10 mouse cellular contexts compared by ENCODE assay signal in genomic region chr2:127501061-127501460, GRCm38 (mm10). TPM values are rescaled to one million over a fixed set of nuclear protein-coding genes. Genes with fewer than 3 reads are reported as not detected.
DNase-seq lines count a peak whose midpoint lies in the region; ATAC-seq lines count a peak whose summit lies in the region.
"Had no signal": no experiment of that assay in that cellular context is flagged by ENCODE, and none has a peak within 500 bp of the region (broad histone marks: within the 10 kb centered on the region; RNA-seq: fewer than 3 reads in every experiment).

No protein-coding gene starts in this region.

- H3K27me3 ChIP-seq in hindbrain, embryonic 11.5 days (ENCODE audit: control insufficient read depth, insufficient read depth, low read length), result no peaks in the 10 kb centered on the region; the same call in 1 of the 2 replicates
- H3K27me3 ChIP-seq in hindbrain, embryonic 14.5 days (ENCODE audit: control insufficient read depth, insufficient read depth, low read length), result no peaks in the 10 kb centered on the region
- H3K27me3 ChIP-seq in forebrain, embryonic 13.5 days, result no peaks in the 10 kb centered on the region

- 63% methylated on average over 7 of the region's 7 CpGs for WGBS in hindbrain, embryonic 11.5 days
- WGBS in hindbrain, embryonic 14.5 days, result 64% methylated on average over 7 of the region's 7 CpGs
- 59% methylated on average over 7 of the region's 7 CpGs for WGBS in forebrain, embryonic 13.5 days

- no peak overlapping the region for H3K9ac ChIP-seq in hindbrain, embryonic 11.5 days (ENCODE audit: low read depth, low read length)
- no peak overlapping the region for H3K9ac ChIP-seq in hindbrain, embryonic 14.5 days
- H3K9ac ChIP-seq in forebrain, embryonic 13.5 days, result no peak overlapping the region
- H3K9ac ChIP-seq: embryonic facial prominence, embryonic 13.5 days; limb, embryonic 15.5 days had no signal

- DNase-seq in hindbrain, embryonic 11.5 days (ENCODE audit: low spot score), result peak; percentile 67
- DNase-seq in hindbrain, embryonic 14.5 days (ENCODE audit: low spot score), result no peak
- DNase-seq in CD4-positive helper T cell, adult 2 months (ENCODE audit: low read depth, low spot score), result peak; percentile 51
- DNase-seq in adrenal gland, postnatal 10 days, result peak; percentile 72
- peak; percentile 68 for DNase-seq in kidney, adult 9 months
- peak; percentile 36 for DNase-seq in lung, postnatal 25 days (ENCODE audit: low spot score)
- peak; percentile 62 for DNase-seq in thymus, postnatal 0 days (ENCODE audit: low spot score)

- H3K4me2 ChIP-seq in hindbrain, embryonic 11.5 days (replicated peaks; ENCODE audit: low read depth, low read length), result no peak overlapping the region
- H3K4me2 ChIP-seq in hindbrain, embryonic 14.5 days (replicated peaks), result no peak overlapping the region
- no peak overlapping the region for H3K4me2 ChIP-seq in forebrain, embryonic 13.5 days
- H3K4me2 ChIP-seq: embryonic facial prominence, embryonic 13.5 days; limb, embryonic 15.5 days had no signal

- H3K36me3 ChIP-seq in hindbrain, embryonic 11.5 days (ENCODE audit: control insufficient read depth, insufficient read depth, low read length), result no peaks in the 10 kb centered on the region
- no peaks in the 10 kb centered on the region for H3K36me3 ChIP-seq in hindbrain, embryonic 14.5 days (replicated peaks; ENCODE audit: control insufficient read depth, insufficient read depth)
- no peaks in the 10 kb centered on the region for H3K36me3 ChIP-seq in forebrain, embryonic 13.5 days (ENCODE audit: poor library complexity, severe bottlenecking)
- H3K36me3 ChIP-seq: embryonic facial prominence, embryonic 13.5 days; limb, embryonic 15.5 days had no signal

- no peak for ATAC-seq in hindbrain, embryonic 11.5 days (ENCODE audit: low FRiP score)
- no peak for ATAC-seq in hindbrain, embryonic 14.5 days (ENCODE audit: low FRiP score)
- peak; percentile 17; the same call in 1 of the 2 replicates for ATAC-seq in forebrain, embryonic 13.5 days

- no peaks in the 10 kb centered on the region for H3K4me1 ChIP-seq in hindbrain, embryonic 11.5 days (replicated peaks; ENCODE audit: control insufficient read depth, insufficient read depth, low read length)
- no peaks in the 10 kb centered on the region for H3K4me1 ChIP-seq in hindbrain, embryonic 14.5 days (replicated peaks; ENCODE audit: control insufficient read depth, insufficient read depth, low read length)
- H3K4me1 ChIP-seq in forebrain, embryonic 13.5 days, result peaks cover 13% of the 10 kb centered on the region; the same call in 1 of the 2 replicates
- H3K4me1 ChIP-seq: embryonic facial prominence, embryonic 13.5 days; limb, embryonic 15.5 days had no signal

- no peak overlapping the region for H3K27ac ChIP-seq in hindbrain, embryonic 11.5 days (ENCODE audit: low read depth, low read length)
- no peak overlapping the region for H3K27ac ChIP-seq in hindbrain, embryonic 14.5 days
- H3K27ac ChIP-seq in forebrain, embryonic 13.5 days, result no peak overlapping the region
- H3K27ac ChIP-seq: embryonic facial prominence, embryonic 13.5 days; limb, embryonic 15.5 days had no signal

- H3K9me3 ChIP-seq in hindbrain, embryonic 11.5 days (ENCODE audit: control insufficient read depth, low read length), result no peaks in the 10 kb centered on the region
- H3K9me3 ChIP-seq in hindbrain, embryonic 14.5 days (ENCODE audit: control insufficient read depth, low read length), result no peaks in the 10 kb centered on the region
- no peaks in the 10 kb centered on the region for H3K9me3 ChIP-seq in forebrain, embryonic 13.5 days (replicated peaks)
- H3K9me3 ChIP-seq: embryonic facial prominence, embryonic 13.5 days; limb, embryonic 15.5 days had no signal

- no peak overlapping the region for H3K4me3 ChIP-seq in hindbrain, embryonic 11.5 days (ENCODE audit: low read depth, low read length)
- no peak overlapping the region for H3K4me3 ChIP-seq in hindbrain, embryonic 14.5 days (replicated peaks; ENCODE audit: low read length)
- H3K4me3 ChIP-seq in forebrain, embryonic 13.5 days, result no peak overlapping the region
- H3K4me3 ChIP-seq: embryonic facial prominence, embryonic 13.5 days; limb, embryonic 15.5 days had no signal

RNA-seq across cellular contexts. Expression of gene Kcnip3, which starts 20.8 kb away (rescaled TPM):
- 2.6 and 3.4 TPM in 2 replicates for polyA plus RNA-seq in hindbrain, embryonic 11.5 days (2014; fragmentation: Nextera tagmentation; extraction: Ambion mirVana)
- polyA plus RNA-seq in hindbrain, embryonic 14.5 days (2014; fragmentation: Nextera tagmentation; extraction: Ambion mirVana), result 14.2 and 19.0 TPM in 2 replicates
- 1 to 10 TPM; 3.5 to 4.3 TPM for total RNA-seq in adrenal gland, postnatal 10 days (2021)
- polyA plus RNA-seq in forebrain, embryonic 13.5 days (2015; fragmentation: Nextera tagmentation; extraction: Ambion mirVana), result 5.2 and 6.3 TPM in 2 replicates
- 2.2 and 2.8 TPM in 2 replicates for polyA plus RNA-seq in thymus, postnatal 0 days (2015; fragmentation: Nextera tagmentation; extraction: Ambion mirVana)

RNA-seq across cellular contexts. Expression of gene Prom2, which starts 40.2 kb away (rescaled TPM):
- polyA plus RNA-seq in hindbrain, embryonic 11.5 days (2014; fragmentation: Nextera tagmentation; extraction: Ambion mirVana), result 0.40 and 0.86 TPM in 2 replicates
- 0.04 TPM in 1 of 2 replicates, not detected in the other for polyA plus RNA-seq in hindbrain, embryonic 14.5 days (2014; fragmentation: Nextera tagmentation; extraction: Ambion mirVana)
- total RNA-seq in adrenal gland, postnatal 10 days (2021), result under 1 TPM; 0.09 to 0.12 TPM
- not detected in 2 replicates for polyA plus RNA-seq in forebrain, embryonic 13.5 days (2015; fragmentation: Nextera tagmentation; extraction: Ambion mirVana)
- polyA plus RNA-seq in thymus, postnatal 0 days (2015; fragmentation: Nextera tagmentation; extraction: Ambion mirVana), result 0.36 and 0.81 TPM in 2 replicates

RNA-seq across cellular contexts. Expression of gene Fahd2a, which starts 56.7 kb away (rescaled TPM):
- 25.7 and 27.8 TPM in 2 replicates for polyA plus RNA-seq in hindbrain, embryonic 11.5 days (2014; fragmentation: Nextera tagmentation; extraction: Ambion mirVana)
- polyA plus RNA-seq in hindbrain, embryonic 14.5 days (2014; fragmentation: Nextera tagmentation; extraction: Ambion mirVana), result 31.9 and 35.1 TPM in 2 replicates
- total RNA-seq in adrenal gland, postnatal 10 days (2021), result 10 to 100 TPM; 44.4 to 52.4 TPM
- 28.2 and 31.6 TPM in 2 replicates for polyA plus RNA-seq in forebrain, embryonic 13.5 days (2015; fragmentation: Nextera tagmentation; extraction: Ambion mirVana)
- polyA plus RNA-seq in thymus, postnatal 0 days (2015; fragmentation: Nextera tagmentation; extraction: Ambion mirVana), result 31.1 and 36.8 TPM in 2 replicates
